Mouse (Mus musculus): Measurements from ENCODE around the gene BC028528.
"Not testable (repeated sequence)": the region's sequence is repeated elsewhere in the genome, so short reads cannot be mapped to it uniquely, and the experiment has no call there.

Gene BC028528

DNA sequence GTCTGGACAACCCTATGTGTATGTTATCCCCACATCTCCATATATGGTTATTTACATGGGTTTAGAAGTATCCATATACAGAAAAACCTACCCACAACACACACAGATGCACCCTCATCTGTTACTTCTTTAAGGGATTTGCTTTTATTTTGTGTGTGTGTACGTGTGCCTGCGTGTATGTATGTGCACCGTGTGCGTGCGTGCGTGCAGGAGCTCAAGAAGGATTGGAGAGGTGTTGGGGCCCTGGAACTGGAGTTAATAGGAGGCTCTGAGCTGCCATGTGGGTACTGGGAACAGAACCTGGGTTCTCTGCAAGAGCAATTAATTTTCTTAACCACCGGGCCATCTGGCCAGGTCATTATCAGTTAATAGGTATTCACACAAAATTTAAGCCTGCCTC lies 19.8 kb downstream of the BC028528 start:
- DNase-seq (ENCODE audit: low read depth, low spot score) = peak; percentile 47

- peak; percentile 95 for DNase-seq (ENCODE audit: low read depth, low spot score)
Observed at GRCm38 (mm10) chr3:95871392-95871867, 20.4 kb downstream of the BC028528 start, which contains the start of gene Mrps21. TSS of gene Mrps21 (minus strand) at chr3:95871519.

GRCm38 (mm10) chr3:95870976-95871375 lies 20.8 kb downstream of the BC028528 start:
- DNase-seq (ENCODE audit: low read depth, low spot score) = no peak

GRCm38 (mm10) chr3:95867408-95867807 lies 24.4 kb downstream of the BC028528 start:
- DNase-seq (ENCODE audit: low read depth, low spot score) = no peak

DNA sequence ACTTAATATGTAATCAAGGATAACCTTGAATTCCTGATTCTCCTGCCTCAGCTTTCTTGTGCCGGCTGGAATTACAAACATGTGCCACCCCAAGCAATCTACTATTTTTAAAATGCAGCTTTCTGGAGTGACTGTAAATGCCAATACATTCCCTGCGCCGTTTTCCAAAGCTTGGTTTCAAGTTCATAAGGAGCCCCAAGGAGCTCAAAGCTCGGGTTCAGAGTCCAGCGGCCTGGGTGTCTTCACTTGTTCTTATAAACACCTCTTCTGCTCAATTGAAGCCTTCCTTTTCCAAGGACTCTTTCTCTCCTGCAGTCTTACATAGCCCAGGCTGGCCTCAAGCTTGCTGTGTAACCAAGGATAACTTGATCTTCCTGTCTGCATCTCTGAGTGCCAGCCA lies 25.7 kb downstream of the BC028528 start:
- no peak for DNase-seq (ENCODE audit: low read depth, low spot score)

GRCm38 (mm10) chr3:95865571-95865970 lies 26.2 kb downstream of the BC028528 start:
- no peak for DNase-seq (ENCODE audit: low read depth, low spot score)

- no peak for DNase-seq (ENCODE audit: low read depth, low spot score)
Observed at GRCm38 (mm10) chr3:95865050-95865449, 26.8 kb downstream of the BC028528 start.

DNA sequence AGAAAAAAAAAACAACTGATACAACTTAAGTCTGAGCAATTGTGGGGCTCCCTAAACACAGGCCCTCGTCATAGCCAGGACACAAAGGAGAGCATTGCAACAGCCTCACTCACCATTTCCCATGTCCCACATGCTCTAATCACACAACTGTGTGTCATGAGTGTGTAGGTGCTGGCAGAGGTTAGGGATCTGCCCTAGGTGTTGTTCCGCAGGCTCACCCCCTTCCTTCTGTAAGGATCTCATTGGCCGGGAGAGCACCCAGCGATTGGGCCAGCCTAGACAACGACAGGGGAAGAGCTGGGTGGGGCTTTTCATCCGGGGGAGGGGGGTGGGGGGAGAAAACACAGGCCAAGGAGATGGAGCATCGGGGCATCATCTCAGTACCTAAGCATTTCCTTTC lies 28.2 kb downstream of the BC028528 start:
- DNase-seq (ENCODE audit: low read depth, low spot score) = no peak

GRCm38 (mm10) chr3:95861796-95862195 lies 30.0 kb downstream of the BC028528 start:
- peak; percentile 90 for DNase-seq (ENCODE audit: low read depth, low spot score)

DNA sequence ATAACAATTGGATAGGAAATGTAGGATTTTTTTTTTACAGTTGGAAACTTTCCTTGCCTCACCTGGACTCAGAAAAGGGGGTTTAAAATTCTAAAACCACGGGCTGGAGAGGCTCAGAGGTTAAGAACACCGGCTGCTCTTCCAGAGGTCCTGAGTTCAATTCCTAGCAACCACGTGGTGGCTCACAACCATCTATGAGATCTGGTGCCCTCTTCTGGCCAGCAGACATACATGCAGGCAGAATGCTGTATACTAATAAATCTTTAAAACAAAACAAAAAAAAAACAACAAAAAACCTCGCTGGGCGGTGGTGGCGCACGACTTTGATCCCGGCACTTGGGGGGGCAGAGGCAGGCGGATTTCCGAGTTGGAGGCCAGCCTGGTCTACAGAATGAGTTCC lies 30.6 kb downstream of the BC028528 start:
- DNase-seq (ENCODE audit: low read depth, low spot score) = peak; percentile 70

- DNase-seq (ENCODE audit: low read depth, low spot score) = peak; percentile 54
Observed at GRCm38 (mm10) chr3:95860323-95860722, 31.5 kb downstream of the BC028528 start.

DNA sequence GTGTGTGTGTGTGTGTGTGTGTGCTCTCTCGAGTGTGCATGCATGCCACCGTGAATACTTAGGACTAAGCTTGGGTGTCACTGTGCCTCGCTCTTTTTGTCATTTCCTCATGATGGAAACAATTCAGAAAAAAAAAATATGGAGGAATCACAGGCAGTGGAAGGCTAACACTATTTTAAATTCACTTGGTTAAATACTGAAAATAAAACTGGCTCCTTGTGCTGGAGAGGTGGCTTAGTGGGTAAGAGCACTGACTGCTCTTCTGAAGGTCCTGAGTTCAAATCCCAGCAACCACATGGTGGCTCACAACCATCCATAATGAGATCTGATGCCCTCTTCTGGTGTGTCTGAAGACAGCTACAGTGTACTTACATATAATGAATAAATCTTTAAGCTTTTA lies 33.5 kb downstream of the BC028528 start:
- not testable (repeated sequence) for DNase-seq (ENCODE audit: low read depth, low spot score)

GRCm38 (mm10) chr3:95857050-95857449 lies 34.8 kb downstream of the BC028528 start:
- DNase-seq (ENCODE audit: low read depth, low spot score) = not testable (repeated sequence)

GRCm38 (mm10) chr3:95856115-95856514 lies 35.7 kb downstream of the BC028528 start:
- DNase-seq (ENCODE audit: low read depth, low spot score) = no peak

GRCm38 (mm10) chr3:95855502-95856089 lies 36.2 kb downstream of the BC028528 start, which contains the start of gene Prpf3:
TSS of gene Prpf3 (minus strand) at chr3:95855885.
- peak; percentile 96 for DNase-seq (ENCODE audit: low read depth, low spot score)

DNA sequence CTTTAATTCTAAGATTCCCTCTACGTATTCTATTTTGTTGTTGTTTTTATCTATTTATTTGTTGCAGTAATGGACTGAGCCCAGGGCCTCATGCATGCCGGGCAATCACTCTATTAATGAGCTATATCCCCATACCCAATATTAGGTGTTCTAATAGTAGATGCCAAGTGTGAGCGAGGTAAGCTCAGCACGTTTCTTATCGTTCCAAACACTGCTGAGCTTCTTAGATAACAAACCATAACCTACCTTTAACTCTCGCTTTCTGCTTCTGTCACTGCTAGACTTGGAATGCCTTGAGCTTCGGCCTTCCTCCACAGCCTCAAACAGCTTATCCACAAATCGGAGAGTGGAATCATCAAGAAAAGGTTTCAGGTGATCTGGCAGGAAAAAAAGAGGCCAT lies 40.5 kb downstream of the BC028528 start:
- no peak for DNase-seq (ENCODE audit: low read depth, low spot score)

- no peak for DNase-seq (ENCODE audit: low read depth, low spot score)
Observed at GRCm38 (mm10) chr3:95850611-95851010, 41.2 kb downstream of the BC028528 start.

- DNase-seq (ENCODE audit: low read depth, low spot score) = peak; percentile 46
Observed at GRCm38 (mm10) chr3:95842503-95843214, 49.1 kb downstream of the BC028528 start.

DNA sequence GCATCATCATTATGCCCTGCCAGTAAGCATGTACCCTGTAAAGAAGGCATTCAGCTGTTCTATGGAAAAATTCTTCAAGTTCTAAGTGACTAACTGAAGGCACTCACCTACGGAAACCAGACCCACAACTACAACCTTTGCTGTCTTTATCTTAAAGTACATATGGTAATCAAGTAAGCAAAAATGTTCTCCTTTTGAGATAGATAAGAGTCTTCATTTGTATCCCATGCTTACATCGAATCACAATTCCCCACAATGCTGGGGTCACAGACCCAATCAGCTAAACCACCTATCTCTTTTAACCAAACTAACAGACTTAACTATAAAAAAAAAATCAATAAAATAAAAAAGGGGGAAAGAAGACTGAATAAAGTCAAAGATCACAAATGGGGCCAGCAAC lies 52.6 kb downstream of the BC028528 start:
- no peak for DNase-seq (ENCODE audit: low read depth, low spot score)

Data from A20 (cell line).